Mouse (Mus musculus) intestine, postnatal 0 days (tissue): ENCODE measurements around the gene Celf2. TPM values are rescaled to one million over a fixed set of nuclear protein-coding genes. Genes with fewer than 3 reads are reported as not detected.

Source experiments
- ATAC-seq: fragments of 200-750 bp; cut with Nextera tagmentation; 2 replicates; pipeline ENCODE4 v1.8.0; 2017; ENCODE audit warnings: mild to moderate bottlenecking, moderate TSS enrichment, moderate library complexity
- H3K27ac ChIP-seq: fragments of 300-500 bp; sonication (generic); 2 replicates; pipeline ENCODE4 v1.5.1; 2014; ENCODE audit warnings: mild to moderate bottlenecking, low read depth, low read length, moderate library complexity
- H3K27me3 ChIP-seq: fragments of 300-500 bp; sonication (generic); replicated peaks from 2 replicates; pipeline ENCODE4 v1.6.1; 2014; ENCODE audit warnings: low read length, mixed read lengths; ENCODE audit not compliant: control insufficient read depth, insufficient read depth
- H3K36me3 ChIP-seq: fragments of 300-500 bp; sonication (generic); 2 replicates; pipeline ENCODE4 v1.6.1; 2014; ENCODE audit warnings: mild to moderate bottlenecking, moderate library complexity; ENCODE audit not compliant: control insufficient read depth, insufficient read depth
- H3K4me1 ChIP-seq: fragments of 300-500 bp; sonication (generic); replicated peaks from 2 replicates; pipeline ENCODE4 v1.6.1; 2014; ENCODE audit warnings: antibody characterized with exemption, low read length, mixed read lengths; ENCODE audit not compliant: control insufficient read depth, insufficient read depth
- H3K4me2 ChIP-seq: fragments of 300-500 bp; sonication (generic); replicated peaks from 2 replicates; pipeline ENCODE4 v1.6.1; 2014; ENCODE audit warnings: low read depth, mild to moderate bottlenecking, moderate library complexity
- H3K4me3 ChIP-seq: fragments of 300-500 bp; sonication (generic); 2 replicates; pipeline ENCODE4 v1.5.1; 2014; ENCODE audit warnings: low read depth, low read length
- H3K9ac ChIP-seq: fragments of 300-500 bp; sonication (generic); 2 replicates; pipeline ENCODE4 v1.6.1; 2014; ENCODE audit warnings: mild to moderate bottlenecking, low read depth, low read length
- H3K9me3 ChIP-seq: fragments of 300-500 bp; sonication (generic); 2 replicates; pipeline ENCODE4 v1.6.1; 2016; ENCODE audit warnings: mixed run types; ENCODE audit not compliant: control insufficient read depth
- CTCF ChIP-seq: sonication (generic); IDR thresholded peaks from 2 replicates; pipeline ENCODE4 v1.5.1; 2016; ENCODE audit warnings: low read depth, mild to moderate bottlenecking, control low read depth, antibody characterized with exemption, moderate library complexity
- WGBS: fragments of 180-500 bp; shearing (Covaris S2); extraction: QIAGEN DNeasy Blood & Tissue Kit; methylation state at CpG from one replicate; pipeline ENCODE4 v1.1.7; 2014; 5-methylcytosine and 5-hydroxymethylcytosine counted together
- polyA plus RNA-seq: library from polyadenylated mRNA; unstranded; fragments of >200 nt; fragmentation: Nextera tagmentation; extraction: Ambion mirVana; gene quantifications from 2 replicates; pipeline ENCODE4 v1.2.1, GENCODE M21; 2015

Celf2 gene
- polyA plus RNA-seq, 1 experiment from 2014 or later: 16.8 TPM

GRCm38 (mm10) chr2:6726071-6726470, 783.3 kb downstream of the Celf2 start:
- H3K4me3 ChIP-seq: no peak overlapping the region
- peak; percentile 36 for TF ChIP-seq CTCF
- no peaks in the 10 kb centered on the region for H3K36me3 ChIP-seq
- H3K4me2 ChIP-seq: no peak overlapping the region
- no peak for ATAC-seq
- no peaks in the 10 kb centered on the region for H3K27me3 ChIP-seq
- no peak overlapping the region for H3K27ac ChIP-seq
- 78% methylated on average over 8 of the region's 8 CpGs for WGBS
- no peaks in the 10 kb centered on the region for H3K4me1 ChIP-seq
- no peak overlapping the region for H3K9ac ChIP-seq
- H3K9me3 ChIP-seq: no peaks in the 10 kb centered on the region

GRCm38 (mm10) chr2:6723602-6724001, 785.8 kb downstream of the Celf2 start:
- no peaks in the 10 kb centered on the region for H3K9me3 ChIP-seq
- TF ChIP-seq CTCF: no peak
- WGBS: 79% methylated on average over 2 of the region's 2 CpGs
- no peaks in the 10 kb centered on the region for H3K36me3 ChIP-seq
- H3K4me2 ChIP-seq: no peak overlapping the region
- H3K9ac ChIP-seq: no peak overlapping the region
- H3K27ac ChIP-seq: no peak overlapping the region
- H3K4me3 ChIP-seq: no peak overlapping the region
- no peaks in the 10 kb centered on the region for H3K27me3 ChIP-seq
- no peak for ATAC-seq
- H3K4me1 ChIP-seq: no peaks in the 10 kb centered on the region

GRCm38 (mm10) chr2:6721460-6722401, 787.6 kb downstream of the Celf2 start:
- WGBS: 25% methylated on average over 17 of the region's 17 CpGs
- Histone ChIP-seq H3K4me1 (no peaks in the 10 kb centered on the region), H3K36me3 (no peaks in the 10 kb centered on the region), H3K4me2 (peak overlapping the region; percentile 65), H3K27me3 (no peaks in the 10 kb centered on the region), H3K4me3 (peak overlapping the region; percentile 32), H3K9me3 (no peaks in the 10 kb centered on the region), H3K9ac (no peak overlapping the region), H3K27ac (no peak overlapping the region)
- TF ChIP-seq CTCF: no peak
- ATAC-seq: peak; percentile 18; the same call in 1 of the 2 replicates

GRCm38 (mm10) chr2:6720753-6721459, 788.5 kb downstream of the Celf2 start:
- Histone ChIP-seq H3K9me3 (no peaks in the 10 kb centered on the region), H3K27ac (no peak overlapping the region), H3K9ac (no peak overlapping the region), H3K36me3 (no peaks in the 10 kb centered on the region), H3K27me3 (no peaks in the 10 kb centered on the region), H3K4me3 (peak overlapping the region; percentile 32), H3K4me1 (no peaks in the 10 kb centered on the region), H3K4me2 (peak overlapping the region; percentile 65)
- WGBS: 17% methylated on average over 11 of the region's 11 CpGs
- ATAC-seq: peak; percentile 94
- TF ChIP-seq CTCF: 0 out of 2 replicates have a peak, but pooled peaks have one; percentile 23

GRCm38 (mm10) chr2:6718864-6719263, 790.5 kb downstream of the Celf2 start:
- H3K27me3 ChIP-seq: no peaks in the 10 kb centered on the region
- no peak for TF ChIP-seq CTCF
- ATAC-seq: no peak
- no peak overlapping the region for H3K4me2 ChIP-seq
- no peak overlapping the region for H3K27ac ChIP-seq
- H3K9me3 ChIP-seq: no peaks in the 10 kb centered on the region
- no peak overlapping the region for H3K4me3 ChIP-seq
- no peaks in the 10 kb centered on the region for H3K36me3 ChIP-seq
- H3K9ac ChIP-seq: no peak overlapping the region
- H3K4me1 ChIP-seq: no peaks in the 10 kb centered on the region

GRCm38 (mm10) chr2:6717953-6718352, 791.4 kb downstream of the Celf2 start:
- no peak for TF ChIP-seq CTCF
- no peak overlapping the region for H3K4me3 ChIP-seq
- ATAC-seq: no peak
- no peak overlapping the region for H3K4me2 ChIP-seq
- 60% methylated on average over 3 of the region's 3 CpGs for WGBS
- no peaks in the 10 kb centered on the region for H3K9me3 ChIP-seq
- H3K36me3 ChIP-seq: no peaks in the 10 kb centered on the region
- no peak overlapping the region for H3K9ac ChIP-seq
- H3K27ac ChIP-seq: no peak overlapping the region
- H3K27me3 ChIP-seq: no peaks in the 10 kb centered on the region
- no peaks in the 10 kb centered on the region for H3K4me1 ChIP-seq
